Mouse (Mus musculus): ENCODE measurements around the gene Nav3.

Gene Nav3

GRCm38 (mm10) chr10:110380792-110381191 is 75.2 kb downstream of the Nav3 start:
- no peak for DNase-seq (ENCODE audit: low spot score)

- DNase-seq (ENCODE audit: low spot score): no peak
Measured at GRCm38 (mm10) chr10:110372724-110373455, 83.1 kb downstream of the Nav3 start.

GRCm38 (mm10) chr10:110352148-110352547 is 103.9 kb downstream of the Nav3 start:
- DNase-seq (ENCODE audit: low spot score): no peak

GRCm38 (mm10) chr10:110330030-110330429 is 126.0 kb downstream of the Nav3 start:
- no peak for DNase-seq (ENCODE audit: low spot score)

DNA sequence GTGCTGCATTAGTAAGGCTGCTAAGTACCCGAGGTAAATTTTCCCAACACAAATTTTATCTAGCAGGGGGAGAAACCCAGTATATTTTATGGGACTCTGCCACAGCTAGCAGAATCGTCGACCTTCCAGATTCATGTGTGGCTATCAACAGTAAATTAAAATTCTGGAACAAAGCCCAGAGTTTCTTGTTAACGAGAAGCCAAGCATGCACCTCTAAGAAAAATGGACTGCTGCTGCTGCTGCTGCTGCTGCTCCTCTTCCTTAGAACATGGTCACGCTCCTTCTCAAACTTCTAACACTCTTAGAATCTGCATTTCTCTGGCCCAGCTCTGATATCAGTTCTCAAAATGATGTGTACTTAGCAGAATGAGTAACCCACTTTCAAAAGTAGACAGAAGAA is 126.4 kb downstream of the Nav3 start:
- no peak for DNase-seq (ENCODE audit: low spot score)

DNA sequence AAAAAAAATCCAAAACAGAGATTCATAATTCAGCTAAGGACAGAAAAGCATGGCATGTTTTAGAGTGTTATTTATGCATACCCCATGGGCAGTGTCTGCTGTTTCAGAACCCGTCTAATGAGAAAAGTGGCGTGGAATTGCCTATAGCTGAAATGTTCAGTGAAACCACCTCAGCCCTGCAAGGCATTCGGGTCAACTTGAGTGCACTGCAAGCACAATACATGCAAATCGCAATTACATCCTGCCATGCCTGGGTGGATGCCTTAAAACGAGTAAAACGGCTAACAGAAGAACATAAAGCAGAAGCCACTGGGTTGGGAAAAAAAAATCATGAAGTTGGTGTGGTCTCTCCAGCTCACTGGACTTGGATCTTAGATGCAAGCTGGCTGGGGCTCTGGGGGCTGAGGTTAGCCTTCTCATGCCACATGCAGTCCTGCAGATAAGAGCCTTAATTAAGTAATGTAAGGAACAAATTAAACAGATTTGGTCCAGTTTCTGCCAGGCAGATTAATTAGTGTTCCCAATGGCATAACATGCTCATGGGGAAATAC is 133.8 kb downstream of the Nav3 start:
- DNase-seq (ENCODE audit: low spot score): no peak

DNA sequence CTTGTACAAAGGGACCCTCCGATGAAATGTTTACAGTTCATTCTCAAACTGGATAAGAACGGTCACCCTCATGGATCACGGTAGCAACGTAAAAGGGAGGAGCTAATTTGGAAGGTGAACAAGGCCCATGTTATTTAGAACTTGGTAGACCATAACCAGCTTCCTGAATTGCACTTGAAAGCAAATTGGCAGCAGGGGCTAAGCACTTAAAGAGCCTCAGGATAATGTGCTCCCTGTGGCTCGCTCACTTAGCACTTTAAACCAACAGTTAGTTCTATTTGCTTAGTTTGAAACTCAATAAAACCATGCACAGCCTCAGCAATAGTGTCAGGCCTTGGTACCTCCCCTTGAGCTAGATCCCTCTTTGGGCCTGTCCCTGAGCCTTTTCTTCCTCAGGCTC is 138.7 kb downstream of the Nav3 start:
- no peak for DNase-seq (ENCODE audit: low spot score)

DNA sequence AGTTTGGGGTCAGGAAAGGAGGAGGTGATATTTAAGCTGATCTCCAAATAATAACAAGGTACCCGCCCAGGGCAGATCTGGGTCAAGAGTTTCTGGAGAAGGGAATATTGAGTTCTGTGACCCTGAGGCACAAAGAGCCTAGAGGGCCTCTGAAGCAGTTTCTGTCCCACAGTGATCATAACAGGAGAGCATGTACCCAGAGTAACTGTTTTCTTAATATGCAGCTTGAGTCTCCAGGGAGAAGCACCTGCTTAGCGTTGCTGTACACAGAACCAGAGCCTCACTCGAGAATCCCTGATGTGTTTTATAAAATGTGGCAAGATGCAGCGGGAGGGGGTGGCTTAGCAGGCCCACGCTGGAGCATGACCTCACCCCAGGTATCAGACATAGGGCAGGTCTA is 141.5 kb downstream of the Nav3 start:
- DNase-seq (ENCODE audit: low spot score): no peak

DNA sequence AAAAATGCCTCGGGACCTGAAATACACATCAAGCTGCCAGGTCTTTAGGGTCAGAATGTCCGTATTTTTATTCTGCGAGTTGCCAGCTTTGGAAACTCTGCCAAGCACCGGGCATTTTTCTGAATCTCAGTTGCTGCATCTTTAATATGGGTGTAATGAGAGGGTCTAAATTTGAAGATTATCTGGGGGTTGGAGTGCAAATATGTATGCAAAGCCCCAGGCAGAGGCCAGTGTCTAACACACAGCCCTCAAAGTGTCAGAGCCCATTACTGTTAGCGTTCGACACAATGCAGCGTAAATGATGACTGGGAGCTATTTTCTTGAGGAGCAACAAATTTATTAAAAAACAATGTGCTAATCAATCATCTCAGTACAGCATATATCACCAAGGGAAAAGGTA is 142.0 kb downstream of the Nav3 start:
- DNase-seq (ENCODE audit: low spot score): no peak

DNA sequence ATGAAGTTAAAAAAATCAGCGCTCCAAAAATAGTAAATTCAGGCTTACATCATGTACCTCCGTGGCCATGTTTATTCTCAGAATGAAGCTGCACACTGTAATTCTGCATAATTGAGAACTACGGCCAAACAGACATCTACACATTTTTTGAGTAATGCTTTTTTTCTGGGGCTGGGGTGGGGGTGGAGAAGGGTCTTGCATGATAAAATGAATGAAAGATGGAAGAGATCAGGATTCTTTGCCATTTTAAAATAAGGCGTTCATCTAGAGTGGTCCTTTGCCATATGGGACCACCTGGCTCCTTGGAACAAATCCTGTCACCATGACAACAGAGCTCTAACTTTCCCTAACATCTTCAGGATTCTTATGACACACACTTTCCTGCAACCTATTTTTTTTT is 146.5 kb downstream of the Nav3 start:
- no peak for DNase-seq (ENCODE audit: low spot score)

- no peak for DNase-seq (ENCODE audit: low spot score)
Measured at GRCm38 (mm10) chr10:110305609-110306008, 150.4 kb downstream of the Nav3 start.

DNA sequence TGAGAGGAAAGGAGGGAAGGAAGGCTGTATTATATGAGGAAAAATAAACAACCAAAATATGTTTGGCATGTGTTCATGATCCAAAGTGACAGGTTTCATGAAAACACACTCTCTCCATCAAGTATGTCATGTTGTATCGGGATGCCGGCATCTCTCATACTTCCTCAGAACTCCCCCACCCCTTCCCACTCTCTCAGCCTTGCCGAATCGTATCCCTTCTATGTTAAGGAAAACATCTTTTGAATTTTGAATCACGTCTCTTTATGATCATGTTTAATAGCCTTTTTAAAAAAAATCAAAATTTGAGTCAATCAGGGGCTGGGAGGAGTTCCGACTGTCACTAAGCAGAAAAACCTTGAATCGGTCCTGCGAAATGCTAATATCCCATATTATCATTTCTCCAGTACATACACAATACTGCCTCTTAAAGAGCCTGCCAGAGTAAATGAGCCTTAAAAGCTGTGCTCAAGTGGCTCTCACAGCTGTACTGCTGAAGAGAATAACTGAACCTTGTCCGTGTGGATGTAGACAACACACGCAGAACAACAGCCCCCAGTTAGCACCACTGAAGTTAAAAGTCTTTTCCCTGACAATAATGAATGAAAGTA is 165.9 kb downstream of the Nav3 start:
- no peak for DNase-seq (ENCODE audit: low spot score)

DNA sequence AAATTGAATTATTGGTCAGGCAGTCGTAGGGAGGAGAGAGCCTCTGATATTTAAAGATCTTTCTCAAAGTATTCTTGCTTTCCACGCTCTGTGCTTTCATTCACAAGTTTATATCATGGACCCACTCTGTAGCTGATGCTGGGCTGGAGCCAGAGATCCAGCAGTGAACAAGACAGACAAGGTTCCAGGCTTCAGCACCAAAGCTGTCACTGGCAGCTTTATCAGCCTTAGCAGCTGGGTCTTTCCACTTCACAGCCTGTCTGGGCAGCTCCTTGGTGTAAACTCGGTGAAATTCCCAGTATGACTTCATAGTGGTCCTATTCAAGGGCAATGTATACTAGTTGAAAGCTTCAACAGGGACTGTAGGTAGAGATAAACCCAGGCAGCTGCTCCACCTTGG is 172.1 kb downstream of the Nav3 start:
- no peak for DNase-seq (ENCODE audit: low spot score)

- no peak for DNase-seq (ENCODE audit: low spot score)
Measured at GRCm38 (mm10) chr10:110272818-110273217, 183.2 kb downstream of the Nav3 start.

- no peak for DNase-seq (ENCODE audit: low spot score)
Measured at GRCm38 (mm10) chr10:110270561-110270960, 185.4 kb downstream of the Nav3 start.

GRCm38 (mm10) chr10:110242128-110242561 is 213.9 kb downstream of the Nav3 start:
- no peak for DNase-seq (ENCODE audit: low spot score)

- no peak for DNase-seq (ENCODE audit: low spot score)
Measured at GRCm38 (mm10) chr10:110240667-110241066, 215.3 kb downstream of the Nav3 start.

- no peak for DNase-seq (ENCODE audit: low spot score)
Measured at GRCm38 (mm10) chr10:110233307-110233930, 222.6 kb downstream of the Nav3 start.

- DNase-seq (ENCODE audit: low spot score): no peak
Measured at GRCm38 (mm10) chr10:110206411-110206810, 249.6 kb downstream of the Nav3 start.

- no peak for DNase-seq (ENCODE audit: low spot score)
Measured at GRCm38 (mm10) chr10:110204121-110204697, 251.8 kb downstream of the Nav3 start.

GRCm38 (mm10) chr10:110192881-110193280 is 263.1 kb downstream of the Nav3 start:
- DNase-seq (ENCODE audit: low spot score): no peak

DNA sequence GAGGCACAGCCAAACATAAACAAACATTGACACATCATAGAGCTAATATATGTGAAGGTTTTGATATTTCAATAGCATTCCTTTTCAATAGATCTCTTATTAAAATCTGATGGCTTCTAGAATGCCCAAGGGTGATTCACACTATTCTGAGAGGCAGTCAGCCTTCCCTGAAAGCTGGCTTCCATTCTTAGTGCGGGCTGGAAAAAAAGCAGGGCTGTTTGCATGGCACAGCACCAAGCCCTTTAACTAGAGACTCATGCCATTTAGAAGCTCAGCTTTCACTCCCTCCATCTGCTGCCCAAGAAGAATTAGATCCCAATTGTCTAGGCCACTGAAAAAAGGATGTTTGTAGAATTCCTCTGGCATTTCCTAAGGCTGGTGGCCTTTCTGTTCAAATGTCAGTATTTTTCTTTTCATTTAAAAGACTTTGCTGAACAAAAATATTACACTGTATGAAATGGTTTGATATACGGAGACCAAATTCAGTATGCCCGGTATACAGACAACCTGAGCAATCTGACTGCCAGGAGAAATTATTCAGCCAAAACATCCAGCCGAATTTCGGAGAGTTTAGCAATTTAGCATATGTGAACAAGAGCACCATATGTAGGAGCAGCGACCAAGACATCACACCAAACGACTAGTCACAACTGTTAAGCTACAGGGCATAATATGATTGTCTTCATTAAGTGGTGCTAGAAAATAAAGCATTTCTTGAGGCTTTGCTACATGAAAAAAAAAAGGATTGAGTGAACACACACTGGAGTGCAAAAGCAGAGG is 263.8 kb downstream of the Nav3 start:
- DNase-seq (ENCODE audit: low spot score): no peak
